Mouse (Mus musculus) cerebellum, adult 8-10 months (tissue): Measurements from ENCODE around the gene Catip.
"Not testable (repeated sequence)": the region's sequence is repeated elsewhere in the genome, so short reads cannot be mapped to it uniquely, and the experiment has no call there.

Experiments
- DNase-seq: peaks from one replicate; pipeline ENCODE4 v3.0.0; 2022

The Catip gene

DNA sequence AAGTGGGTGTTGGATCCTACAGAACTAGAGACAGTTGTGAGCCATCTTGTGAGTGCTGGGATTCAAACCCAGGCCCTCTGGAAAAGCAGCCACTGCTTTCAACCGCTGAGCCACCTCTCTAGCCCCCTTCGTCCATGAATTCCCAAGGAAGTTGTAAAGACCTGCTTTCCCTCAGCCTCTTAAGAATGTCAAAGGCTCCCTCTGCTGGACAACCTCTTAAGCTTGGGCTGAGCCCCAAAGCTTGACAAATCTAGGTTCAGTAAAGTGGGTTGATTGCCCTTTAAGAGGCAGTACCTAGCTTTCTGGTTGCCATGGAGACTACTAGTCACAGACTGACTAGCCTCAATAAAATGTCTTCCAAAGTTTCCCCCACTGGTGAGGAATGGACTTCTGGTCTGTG lies at the start of gene Catip:
Gene Catip (plus strand): TSS at position 297 of the 400 bp plus-strand sequence.
- DNase-seq: peak; percentile 74

DNA sequence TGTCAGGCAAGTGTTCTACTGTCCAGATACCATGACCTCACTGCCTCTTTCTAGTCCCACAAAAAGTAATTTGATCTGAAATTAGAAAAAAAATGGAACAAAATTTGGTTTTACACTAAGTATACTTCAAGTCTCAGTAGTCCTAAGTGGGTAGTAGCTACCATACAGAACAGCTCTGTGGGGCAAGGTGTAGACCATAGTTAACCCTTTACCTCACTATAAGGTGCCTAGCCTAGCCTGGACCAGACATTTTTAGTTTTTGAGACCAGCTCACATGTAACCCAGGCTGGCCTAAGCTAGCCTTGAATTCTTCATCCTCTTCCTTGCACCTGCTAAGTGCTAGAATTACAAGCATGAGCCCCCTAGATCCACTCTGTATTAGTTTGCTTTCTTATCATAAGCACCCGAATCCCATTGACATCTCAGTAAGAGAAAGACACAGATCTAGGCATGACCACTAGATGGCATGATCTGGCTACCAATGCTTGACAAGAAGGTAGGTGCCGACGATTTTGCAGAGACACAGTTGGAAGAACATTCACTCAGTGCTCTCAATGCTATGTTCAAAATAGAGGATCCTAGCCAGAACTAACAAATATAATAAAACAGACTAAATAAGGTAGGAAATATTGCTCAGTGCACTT lies 48.7 kb upstream of the Catip start:
- DNase-seq: peak; percentile 72

DNA sequence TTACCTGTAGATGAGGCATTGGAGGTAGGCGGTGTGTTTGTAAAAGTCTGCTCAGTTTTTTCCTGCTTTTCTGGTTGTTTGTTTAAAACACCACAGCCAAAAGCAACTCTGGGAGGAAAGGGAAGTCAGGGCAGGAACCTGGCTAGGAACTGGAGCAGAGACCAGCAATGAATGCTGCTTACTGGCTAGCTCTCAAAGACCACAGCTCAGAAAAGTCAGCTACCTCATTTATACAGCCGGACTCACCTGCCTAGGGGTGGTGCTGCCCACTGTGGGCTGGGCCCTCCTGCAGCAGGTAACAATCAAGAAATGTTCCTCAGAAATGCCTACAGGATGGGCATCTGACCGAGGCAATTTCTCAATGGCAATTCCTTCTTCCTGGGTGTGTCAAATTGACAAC lies 47.1 kb upstream of the Catip start:
- no peak for DNase-seq

DNA sequence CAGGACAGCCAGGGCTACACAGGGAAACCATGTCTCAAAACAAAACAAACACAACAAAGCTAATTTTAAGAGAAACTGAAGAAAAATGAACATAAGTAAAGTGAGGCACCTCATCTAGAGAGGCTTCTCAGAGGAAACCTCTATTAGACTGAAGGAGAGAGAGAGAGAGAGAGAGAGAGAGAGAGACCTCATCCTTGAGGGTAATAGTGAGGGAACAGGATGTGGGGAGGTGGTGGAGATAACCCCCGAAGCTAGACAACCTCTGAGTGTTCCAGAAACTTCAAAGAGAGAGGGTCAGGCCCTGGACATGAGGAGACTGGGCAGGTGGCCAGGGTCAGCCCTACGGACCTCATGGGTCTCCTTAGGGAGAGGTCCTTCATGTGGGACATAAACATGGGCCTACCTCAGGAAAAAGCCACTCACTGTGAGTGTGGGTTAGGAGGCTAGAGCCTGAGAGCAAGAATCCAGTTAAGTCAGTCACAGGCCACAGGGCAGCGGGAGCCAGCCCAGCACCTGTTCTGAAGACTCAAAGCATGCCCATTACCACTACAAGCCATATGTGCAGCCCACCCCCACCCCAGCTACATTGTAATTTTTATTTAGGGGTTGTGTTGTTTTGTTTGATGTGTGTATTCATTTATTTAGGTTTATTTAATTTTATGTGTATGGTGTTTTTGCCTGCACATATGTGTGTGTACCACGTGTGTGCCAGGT lies 45.6 kb upstream of the Catip start:
- DNase-seq: no peak

DNA sequence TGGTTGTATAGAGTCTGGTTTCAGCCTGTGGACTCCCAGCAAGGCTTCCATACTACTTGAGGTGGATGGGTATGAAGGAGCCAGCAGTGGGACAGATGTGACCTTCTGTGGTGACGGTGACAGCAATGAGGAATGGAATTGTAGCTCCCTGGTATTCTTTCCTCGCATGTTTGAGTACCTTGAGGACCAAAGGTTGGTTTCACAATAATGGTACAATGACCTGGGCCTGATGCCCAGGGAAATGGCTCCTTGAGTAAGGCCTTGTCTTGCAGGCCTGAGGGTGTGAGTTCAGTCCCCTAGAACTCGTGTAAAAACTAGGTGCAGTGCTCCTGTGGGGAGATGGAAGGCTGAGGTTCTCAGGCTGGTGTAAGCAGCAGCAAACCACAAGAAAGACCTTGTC lies 43.2 kb upstream of the Catip start:
- DNase-seq: no peak

DNA sequence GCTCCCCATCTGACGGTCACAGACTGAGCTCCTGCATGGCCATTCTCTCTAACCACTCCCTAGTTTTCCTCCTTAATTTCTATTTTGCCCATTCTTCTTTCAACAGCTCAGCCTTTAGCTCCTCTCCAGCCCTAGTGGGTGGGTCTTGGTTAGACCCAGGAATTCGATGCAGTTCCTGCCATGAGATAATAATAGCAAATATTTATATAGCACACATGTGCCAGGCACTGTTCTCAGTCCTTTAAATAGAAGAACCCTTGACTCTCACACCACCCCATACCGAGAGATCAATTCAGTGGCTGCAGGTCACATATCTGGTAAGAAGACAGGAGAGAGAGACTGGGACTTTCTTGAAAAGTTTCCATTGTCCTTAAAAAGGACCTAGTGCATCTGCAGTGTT lies 40.5 kb upstream of the Catip start:
- no peak for DNase-seq

DNA sequence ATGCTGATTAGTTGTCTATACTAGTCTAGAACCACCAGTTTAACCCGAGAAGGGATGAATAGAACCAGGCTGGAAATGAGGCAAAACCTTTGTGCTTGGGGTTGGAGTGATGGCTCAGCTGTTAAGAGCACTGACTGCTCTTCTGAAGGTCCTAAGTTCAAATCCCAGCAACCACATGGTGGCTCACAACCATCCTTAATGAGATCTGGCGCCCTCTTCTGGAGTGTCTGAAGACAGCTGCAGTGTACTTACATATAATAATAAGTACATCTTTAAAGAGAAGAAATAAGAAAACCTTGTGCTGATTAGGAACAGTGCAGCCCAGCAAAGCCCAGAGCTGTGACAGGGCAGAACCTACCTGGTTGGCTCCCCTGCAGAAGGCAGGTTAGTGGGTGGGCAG lies 35.0 kb upstream of the Catip start:
- not testable (repeated sequence) for DNase-seq

DNA sequence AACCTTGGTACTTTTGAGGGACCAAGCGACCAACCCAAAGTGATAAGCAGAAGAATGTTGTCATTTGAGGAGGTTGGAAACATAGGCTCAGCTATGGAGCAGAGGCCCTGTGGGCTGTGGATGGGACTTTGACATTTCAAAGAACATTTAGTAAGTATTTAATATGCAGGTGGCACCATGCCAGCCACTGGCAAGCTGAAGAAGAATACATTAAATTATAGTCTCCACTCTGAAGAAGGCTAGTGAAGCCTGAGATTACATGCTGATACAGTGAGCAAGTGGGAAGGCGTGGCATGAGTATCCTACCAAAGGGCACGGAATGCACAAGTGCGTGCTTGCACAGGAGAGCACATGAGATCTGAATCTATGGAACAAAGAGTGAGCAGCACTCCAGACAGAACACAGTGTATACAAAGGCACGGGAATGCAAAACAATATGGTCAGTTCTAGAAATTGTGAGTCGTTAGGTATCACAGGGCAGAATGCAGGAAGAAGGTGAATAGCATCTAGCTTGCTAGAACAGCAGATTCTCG lies 31.9 kb upstream of the Catip start:
- no peak for DNase-seq

DNA sequence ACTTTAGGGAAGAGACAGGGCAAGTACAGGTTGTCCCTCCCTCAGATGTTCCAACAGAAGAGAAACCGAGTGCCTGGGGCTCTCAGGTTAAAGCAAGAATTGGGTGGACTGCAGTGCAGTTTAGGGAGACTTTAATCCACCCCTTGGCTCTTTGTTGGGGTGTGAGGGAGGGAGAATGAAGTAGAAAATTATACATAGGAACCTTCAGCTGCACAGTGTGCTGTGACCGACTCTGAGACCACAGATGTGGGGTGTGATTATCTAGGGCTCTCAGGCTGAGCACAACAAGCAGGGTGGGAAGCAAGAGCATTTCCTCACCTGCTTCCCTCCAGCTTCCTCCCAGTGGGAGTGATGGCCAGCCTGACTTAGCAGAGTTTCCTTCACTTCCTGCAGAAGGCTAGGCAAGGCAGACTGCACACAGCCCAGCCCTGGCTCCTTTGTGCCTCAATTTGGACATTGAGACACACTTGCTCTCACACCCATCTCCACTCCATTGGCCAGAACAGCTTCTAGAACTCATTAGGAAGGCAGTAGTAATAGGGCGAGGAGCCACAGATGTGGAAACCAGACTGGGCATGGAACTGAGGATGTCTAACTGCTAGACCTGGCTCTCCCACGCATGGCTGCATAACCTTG lies 30.7 kb upstream of the Catip start:
- no peak for DNase-seq

DNA sequence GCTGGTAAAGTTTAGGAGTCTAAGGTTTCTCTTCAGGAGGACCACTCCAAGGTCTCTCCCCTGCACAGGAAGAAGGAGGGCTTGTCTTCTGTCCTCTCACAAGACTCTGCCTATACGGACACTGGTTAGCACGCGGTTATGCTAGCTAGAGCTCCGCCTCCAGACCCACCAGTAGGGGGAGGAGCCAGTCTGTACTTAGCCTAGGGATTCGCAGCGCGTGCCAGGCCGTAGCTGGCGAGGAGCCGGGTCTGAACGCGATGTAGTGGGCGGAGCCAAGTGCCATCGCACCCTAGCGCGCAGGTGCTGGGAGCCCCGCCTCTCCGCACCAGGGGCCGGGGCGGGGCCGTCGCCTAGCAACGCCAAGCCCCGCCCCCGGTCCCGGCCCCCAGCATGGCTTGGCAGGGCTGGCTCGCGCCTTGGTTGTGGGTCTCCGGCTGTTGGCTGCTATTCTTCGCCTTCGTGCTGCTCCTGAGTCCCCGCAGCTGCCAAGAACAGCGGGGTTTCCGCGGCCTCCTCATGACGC lies 29.6 kb upstream of the Catip start:
- peak; percentile 95 for DNase-seq

DNA sequence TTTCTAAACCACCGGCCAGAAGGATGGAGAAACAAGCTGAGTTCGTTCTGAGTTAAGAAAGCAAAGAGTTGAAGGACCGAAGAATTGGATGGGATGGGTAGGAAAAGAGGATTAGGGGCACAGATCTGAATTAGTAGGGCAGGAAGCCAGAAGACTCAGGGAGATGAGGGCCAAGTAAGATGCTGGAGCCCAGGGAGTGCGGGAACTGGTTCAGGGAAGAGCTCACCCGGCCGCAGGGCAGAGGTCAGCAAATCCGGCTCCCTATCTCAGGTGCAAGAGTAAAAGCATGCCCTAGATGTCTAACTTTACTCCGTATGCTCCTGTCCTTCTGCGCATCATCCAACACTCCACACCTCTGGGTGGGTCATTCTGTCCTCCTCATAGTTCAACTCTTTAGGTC lies 29.0 kb upstream of the Catip start:
- DNase-seq: peak; percentile 43

DNA sequence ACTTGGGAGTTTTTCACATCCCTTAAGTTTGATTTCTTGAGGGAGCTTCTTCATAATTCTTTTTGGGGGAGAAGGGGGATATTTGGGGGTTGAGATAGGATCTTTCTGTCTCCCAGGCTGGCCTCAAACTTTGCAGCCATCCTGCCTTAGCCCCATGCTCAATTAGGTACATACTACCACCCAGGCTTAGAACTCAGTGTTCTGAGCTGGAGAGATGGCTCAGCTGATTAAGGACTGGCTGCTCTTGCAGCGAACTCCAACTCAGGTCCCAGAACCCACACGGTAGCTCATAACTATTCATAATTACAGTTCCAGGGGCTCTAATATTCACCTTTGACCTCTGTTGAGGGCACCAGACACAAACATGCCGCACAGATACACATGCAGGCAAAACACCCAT lies 27.3 kb upstream of the Catip start:
- DNase-seq: no peak

DNA sequence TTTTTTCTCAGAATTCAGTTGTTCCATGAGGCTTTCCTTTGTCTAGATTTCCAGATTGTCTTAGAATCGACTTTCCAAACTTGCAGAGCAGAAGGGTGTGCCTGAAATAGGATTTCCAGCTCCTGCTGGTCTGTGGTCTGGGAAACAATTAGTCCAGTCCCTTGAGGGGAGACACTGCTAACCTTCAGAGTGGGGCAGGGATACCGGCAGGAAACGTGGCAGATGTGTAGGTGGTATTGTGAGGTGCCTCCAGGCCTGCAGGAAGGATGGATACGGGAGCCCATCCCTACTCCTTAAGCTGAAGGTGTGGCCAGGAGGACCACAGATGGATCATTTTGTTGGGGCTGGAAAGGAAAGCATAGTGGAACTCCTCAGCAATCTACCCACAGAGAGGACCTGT lies 26.9 kb upstream of the Catip start:
- no peak for DNase-seq

DNA sequence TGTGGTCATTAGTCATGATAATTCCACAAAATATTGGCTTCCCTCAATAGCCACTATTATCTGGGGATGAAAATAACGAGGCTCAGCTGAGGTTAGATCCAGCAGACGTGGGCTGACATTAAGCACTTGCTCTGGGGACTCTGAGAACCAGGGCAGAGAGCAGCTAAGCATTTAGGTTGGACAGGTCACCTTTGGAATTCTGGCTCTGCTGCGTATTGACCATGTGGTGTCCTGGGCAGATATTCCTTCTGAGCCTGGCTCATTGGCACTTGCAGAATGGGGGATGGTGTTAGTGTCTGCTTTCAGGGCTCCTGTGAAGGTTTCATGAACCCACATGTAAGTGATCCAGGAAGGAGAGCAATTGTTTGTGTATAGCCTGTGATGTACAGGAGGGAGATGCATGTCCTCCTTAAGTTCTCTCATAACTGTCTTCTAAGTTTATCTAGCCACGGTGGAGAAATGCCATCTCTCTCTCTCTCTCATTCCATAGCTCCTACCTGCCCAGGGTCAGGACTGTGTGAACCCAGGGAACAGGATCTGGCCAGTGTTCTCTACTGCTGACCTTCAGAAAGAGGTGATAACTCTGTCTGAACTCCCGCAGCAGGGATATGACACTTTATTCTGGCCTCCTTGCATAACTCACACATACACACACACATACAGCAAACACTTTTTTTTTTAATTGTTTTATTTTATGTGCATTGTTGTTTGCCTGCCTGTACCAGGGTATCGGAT lies 26.3 kb upstream of the Catip start:
- peak; percentile 43 for DNase-seq

DNA sequence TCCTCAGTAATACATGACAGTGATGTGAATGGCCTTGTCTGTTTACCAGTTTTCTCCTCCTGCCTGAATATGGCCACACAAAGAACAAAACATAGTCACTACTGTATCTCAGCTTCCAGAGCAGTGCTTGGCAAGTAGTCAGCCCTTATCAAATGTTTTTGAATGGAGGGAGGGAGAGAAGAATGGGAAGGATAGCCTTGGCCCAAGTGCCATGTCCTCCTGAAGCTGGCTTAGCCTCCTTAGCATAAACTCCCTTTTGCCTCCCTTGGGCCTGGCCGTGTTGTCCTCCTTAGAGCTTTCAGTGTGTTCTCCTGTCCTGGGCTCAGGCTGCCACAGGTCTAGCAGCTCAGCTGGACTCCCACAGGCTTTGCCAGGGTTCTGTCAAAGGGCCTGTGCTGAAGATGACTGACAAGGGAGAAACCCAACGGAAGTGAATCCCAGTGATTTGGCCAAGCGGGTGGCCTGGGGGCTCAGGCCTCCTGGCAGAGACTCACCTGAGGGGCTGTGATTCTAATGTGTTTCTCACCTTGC lies 24.6 kb upstream of the Catip start:
- peak; percentile 28 for DNase-seq

DNA sequence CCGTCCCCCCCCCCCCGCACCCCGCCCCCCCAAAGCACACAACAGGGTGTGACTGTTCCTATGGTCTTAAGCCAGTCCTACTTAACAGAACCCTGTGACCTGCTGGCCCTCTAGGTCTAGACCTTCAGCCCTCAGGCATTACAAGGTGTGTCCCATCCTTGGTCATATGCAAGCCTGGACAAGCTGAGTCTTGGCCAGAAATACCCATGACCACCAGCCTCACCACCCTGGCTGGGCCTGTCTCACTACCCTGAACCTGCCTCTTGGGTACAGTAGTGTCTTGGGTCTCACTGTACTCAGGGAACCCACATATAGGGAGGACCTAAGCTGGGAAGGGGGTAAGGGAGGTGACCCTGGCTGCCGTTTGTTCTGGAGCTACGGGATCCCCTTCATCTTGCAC lies 23.9 kb upstream of the Catip start:
- no peak for DNase-seq

DNA sequence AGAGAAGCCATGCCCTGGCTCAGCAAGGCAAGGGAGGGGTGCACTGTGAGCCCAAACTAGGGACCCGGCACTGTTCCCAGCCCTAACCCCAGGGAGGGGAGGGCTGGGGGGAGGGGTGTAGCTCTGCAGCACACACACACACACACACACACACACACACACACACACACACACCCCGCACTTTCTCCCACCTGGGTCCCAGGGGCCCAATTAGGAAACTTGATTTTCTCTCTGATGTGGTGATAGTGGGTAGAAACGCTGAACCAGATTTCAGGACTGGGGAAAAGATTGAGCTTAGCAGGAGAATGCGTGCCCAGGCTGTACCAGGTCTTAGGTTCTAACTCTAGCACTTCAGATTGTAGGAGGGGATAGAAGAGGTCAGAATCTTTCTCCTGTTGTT lies 23.3 kb upstream of the Catip start:
- no peak for DNase-seq

DNA sequence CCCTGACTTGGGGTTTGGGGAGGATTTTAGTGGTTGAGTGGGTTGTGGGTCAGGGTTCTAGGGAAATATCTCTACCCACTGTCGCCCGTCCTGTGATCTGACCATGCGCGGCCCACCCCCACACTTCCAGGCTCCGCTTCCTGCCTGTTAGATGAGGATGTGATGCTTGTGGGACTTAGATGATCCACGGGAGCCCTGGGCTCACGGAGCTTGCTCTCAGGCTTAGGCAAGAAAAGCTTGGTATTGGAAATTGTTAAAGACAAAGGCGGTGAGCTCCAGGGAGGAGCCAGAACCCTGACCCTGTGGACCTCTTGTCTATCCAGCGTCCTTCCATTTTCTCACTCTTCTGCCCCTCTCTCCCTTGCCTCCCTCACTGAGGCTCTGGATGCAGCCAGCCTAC lies 22.0 kb upstream of the Catip start:
- no peak for DNase-seq

DNA sequence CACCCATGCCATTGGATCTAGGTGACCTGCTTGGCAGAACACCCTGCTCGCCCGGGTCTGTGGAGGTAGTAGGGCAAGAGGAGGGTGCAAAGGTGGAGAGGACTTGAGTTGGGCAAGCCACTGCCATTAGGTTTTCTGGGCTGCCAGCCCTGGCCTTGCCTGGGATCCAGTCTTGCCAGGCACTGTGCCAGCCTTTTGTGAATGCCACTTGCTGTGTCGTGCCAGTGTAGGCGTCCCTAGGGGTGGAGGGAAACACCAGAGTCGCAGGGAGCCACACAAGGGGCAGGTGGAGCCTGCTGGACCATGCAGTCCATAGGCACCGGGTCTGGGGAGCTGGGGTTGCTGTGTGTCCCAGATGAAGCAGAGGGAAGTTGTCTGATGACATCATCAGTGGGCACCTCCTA lies 21.5 kb upstream of the Catip start:
- DNase-seq: peak; percentile 30

DNA sequence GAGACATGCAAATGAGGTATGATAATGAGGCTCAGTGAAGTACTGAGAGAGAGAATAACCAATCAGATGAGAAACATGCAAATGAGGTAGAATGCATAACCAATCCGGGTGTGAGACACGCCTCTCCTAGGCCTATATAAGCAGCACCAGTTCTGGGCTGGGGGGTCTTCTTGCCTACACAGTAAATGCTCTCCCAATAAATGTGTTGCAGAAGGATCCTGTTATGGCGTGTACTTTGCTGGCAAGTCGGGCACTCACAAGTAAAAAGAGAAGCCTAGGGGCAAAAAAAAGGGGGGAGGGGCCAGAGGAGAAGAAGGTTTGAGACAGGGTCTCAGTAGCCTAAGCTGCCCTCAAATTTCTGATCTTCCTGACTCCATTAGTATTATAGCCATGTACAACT lies 20.9 kb upstream of the Catip start:
- DNase-seq: not testable (repeated sequence)

DNA sequence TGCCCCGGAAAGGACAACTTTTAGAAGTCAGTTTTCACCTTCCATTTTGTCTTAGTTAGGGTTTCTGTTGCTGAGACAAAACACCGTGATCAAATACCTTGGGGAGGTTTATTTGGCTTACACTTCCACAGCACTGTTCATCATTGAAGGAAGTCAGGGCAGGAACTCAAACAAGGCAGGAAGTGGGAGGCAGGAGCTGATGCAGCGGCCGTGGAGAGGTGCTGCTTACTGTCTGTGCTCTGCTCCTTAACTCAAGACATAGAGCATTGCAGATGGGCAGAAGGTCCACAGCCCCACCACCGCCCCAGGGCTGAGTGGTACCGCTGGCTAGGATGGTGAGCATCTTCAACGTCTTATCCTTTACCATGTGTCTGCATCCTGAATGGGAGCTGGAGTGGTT lies 20.0 kb upstream of the Catip start:
- no peak for DNase-seq

DNA sequence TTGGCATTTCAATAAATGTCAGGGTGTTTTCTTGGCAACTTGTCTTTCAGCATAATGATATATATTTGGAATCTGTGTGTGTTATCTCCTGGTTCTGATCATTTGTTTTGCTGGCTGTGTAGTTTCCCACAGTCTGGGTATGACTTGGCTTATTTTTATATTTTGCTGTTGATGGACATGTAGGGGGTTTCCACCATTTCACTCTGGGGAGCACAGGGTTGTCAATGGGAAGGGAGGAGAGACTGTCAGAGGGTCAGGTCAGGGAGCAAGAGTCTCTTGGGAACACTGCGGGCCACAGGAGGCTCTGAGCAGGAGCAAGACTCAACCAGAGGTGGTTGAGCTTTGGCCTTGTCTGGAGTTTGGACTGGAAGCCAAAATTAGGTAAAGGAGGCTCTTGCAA lies 19.6 kb upstream of the Catip start:
- DNase-seq: no peak

DNA sequence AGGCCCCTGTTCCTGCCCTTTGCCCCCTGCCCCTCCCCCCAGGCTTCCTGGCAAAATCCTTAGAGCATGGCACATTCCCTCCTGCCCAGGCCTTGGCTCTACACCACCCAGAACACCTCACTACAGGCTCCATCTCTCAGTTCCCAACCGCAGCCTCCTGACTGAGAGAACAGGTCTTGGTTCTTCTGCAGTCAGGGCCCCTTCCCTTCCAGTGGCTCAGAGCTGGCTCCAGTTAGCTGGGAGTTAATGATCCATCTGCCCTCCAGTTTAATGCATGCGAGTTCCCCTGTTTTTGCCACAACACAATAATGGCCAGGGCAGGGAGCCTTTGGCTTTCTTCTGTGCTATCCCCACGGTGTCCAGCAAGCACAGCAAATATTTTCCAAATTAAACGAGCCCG lies 18.7 kb upstream of the Catip start:
- DNase-seq: no peak
